ENCODE assay signal across 7 mouse cellular contexts in genomic region chr15:97767280-97768186, GRCm38 (mm10). TPM values are rescaled to one million over a fixed set of nuclear protein-coding genes. Genes with fewer than 3 reads are reported as not detected.
DNase-seq lines count a peak whose midpoint lies in the region; ATAC-seq and TF ChIP-seq lines count a peak whose summit lies in the region.

TSS of gene Rapgef3 (minus strand) at chr15:97767972.

- H3K4me1 ChIP-seq in cortical plate, adult 2 months (ENCODE audit: control insufficient read depth, insufficient read depth, low read length) = no peaks in the 10 kb centered on the region
- peaks cover 18% of the 10 kb centered on the region for H3K4me1 ChIP-seq in intestine, embryonic 16.5 days (ENCODE audit: control insufficient read depth, insufficient read depth, low read length)
- H3K4me1 ChIP-seq in limb, embryonic 11.5 days (ENCODE audit: control insufficient read depth, insufficient read depth, low read length) = peaks cover 31% of the 10 kb centered on the region
- peaks cover 36% of the 10 kb centered on the region for H3K4me1 ChIP-seq in midbrain, embryonic 12.5 days

- peak; percentile 89 to 95 for DNase-seq in adrenal gland, adult (ENCODE audit: inconsistent age in 2 of 2, low spot score in 1 of 2)
- DNase-seq in gonadal fat pad, adult 2 months (ENCODE audit: low read depth) = no peak
- peak; percentile 84 for DNase-seq in limb, embryonic 11.5 days (ENCODE audit: low spot score)
- DNase-seq in spleen, adult 18-20 months = peak; percentile 75 to 82

- H3K9me3 ChIP-seq in intestine, embryonic 16.5 days (ENCODE audit: control insufficient read depth, low read length) = no peaks in the 10 kb centered on the region
- no peaks in the 10 kb centered on the region; the same call in 1 of the 2 replicates for H3K9me3 ChIP-seq in limb, embryonic 11.5 days (ENCODE audit: control insufficient read depth, low read length)
- H3K9me3 ChIP-seq in midbrain, embryonic 12.5 days = no peaks in the 10 kb centered on the region

- peak within 1 kb of the TSS; percentile 99 for H3K4me2 ChIP-seq in intestine, embryonic 16.5 days (ENCODE audit: low read depth, low read length)
- peak within 1 kb of the TSS; percentile 59 for H3K4me2 ChIP-seq in limb, embryonic 11.5 days (ENCODE audit: low read depth, severe bottlenecking)
- H3K4me2 ChIP-seq in midbrain, embryonic 12.5 days (replicated peaks) = peak within 1 kb of the TSS; percentile 91

- H3K9ac ChIP-seq in intestine, embryonic 16.5 days (ENCODE audit: low read depth, low read length) = peak within 1 kb of the TSS; percentile 69
- H3K9ac ChIP-seq in limb, embryonic 11.5 days (ENCODE audit: low read length) = peak within 1 kb of the TSS; percentile 55
- H3K9ac ChIP-seq in midbrain, embryonic 12.5 days (replicated peaks) = peak within 1 kb of the TSS; percentile 59

- H3K27me3 ChIP-seq in intestine, embryonic 16.5 days (replicated peaks; ENCODE audit: control insufficient read depth, insufficient read depth, low read length) = peaks cover 11% of the 10 kb centered on the region; the same call in 1 of the 2 replicates
- peaks cover 6% of the 10 kb centered on the region for H3K27me3 ChIP-seq in limb, embryonic 11.5 days (ENCODE audit: control insufficient read depth, insufficient read depth, low read length)
- H3K27me3 ChIP-seq in midbrain, embryonic 12.5 days = peaks cover 77% of the 10 kb centered on the region

- peak within 1 kb of the TSS; percentile 61 for H3K4me3 ChIP-seq in cortical plate, adult 2 months (ENCODE audit: insufficient read depth, low read length)
- H3K4me3 ChIP-seq in intestine, embryonic 16.5 days (ENCODE audit: low read length) = peak within 1 kb of the TSS; percentile 62
- peak within 1 kb of the TSS; percentile 37 for H3K4me3 ChIP-seq in limb, embryonic 11.5 days (ENCODE audit: low read depth, low read length)
- H3K4me3 ChIP-seq in midbrain, embryonic 12.5 days = peak within 1 kb of the TSS; percentile 48

- peak; percentile 86 for ATAC-seq in intestine, embryonic 16.5 days
- ATAC-seq in limb, embryonic 11.5 days (ENCODE audit: insufficient number of reproducible peaks, low FRiP score, low TSS enrichment, low read depth) = peak; percentile 74
- ATAC-seq in midbrain, embryonic 12.5 days (ENCODE audit: low FRiP score, low read depth) = peak; percentile 82

- no peaks in the 10 kb centered on the region for H3K36me3 ChIP-seq in intestine, embryonic 16.5 days (ENCODE audit: control insufficient read depth, insufficient read depth, low read length)
- H3K36me3 ChIP-seq in limb, embryonic 11.5 days (ENCODE audit: control insufficient read depth, insufficient read depth, low read length) = no peaks in the 10 kb centered on the region
- H3K36me3 ChIP-seq in midbrain, embryonic 12.5 days = no peaks in the 10 kb centered on the region

- TF ChIP-seq POLR2A in cortical plate, adult 2 months (IDR thresholded peaks at IDR 0.05; ENCODE audit: extremely low read depth, insufficient read depth, low read length) = peak; percentile 52; the same call in 1 of the 2 replicates

- under 1% methylated on average over 44 of the region's 44 CpGs for WGBS in intestine, embryonic 16.5 days
- under 1% methylated on average over 43 of the region's 44 CpGs for whole genome bisulfite sequencing in limb, embryonic 11.5 days
- WGBS in midbrain, embryonic 12.5 days = under 1% methylated on average over 43 of the region's 44 CpGs

- H3K27ac ChIP-seq in cortical plate, adult 2 months (ENCODE audit: insufficient read depth, low read length) = peak within 1 kb of the TSS; percentile 86
- peak within 1 kb of the TSS; percentile 61 for H3K27ac ChIP-seq in intestine, embryonic 16.5 days (ENCODE audit: low read length)
- no peak within 1 kb of the TSS for H3K27ac ChIP-seq in limb, embryonic 11.5 days (replicated peaks; ENCODE audit: low read depth, low read length)
- H3K27ac ChIP-seq in midbrain, embryonic 12.5 days (replicated peaks) = no peak within 1 kb of the TSS

- TF ChIP-seq CTCF in cortical plate, adult 2 months (IDR thresholded peaks at IDR 0.05; ENCODE audit: extremely low read depth, insufficient read depth, low read length) = peak; percentile 30

RNA-seq across cellular contexts. Expression of gene Rapgef3, which starts in this region (rescaled TPM):
- polyA plus RNA-seq in cortical plate, adult 2 months (2012; rRNA removed) = 40.2 and 45.9 TPM in 2 replicates
- polyA plus RNA-seq in gonadal fat pad, adult 2 months (2012; rRNA removed) = 60.8 and 102 TPM in 2 replicates
- polyA plus RNA-seq in intestine, embryonic 16.5 days (2015; fragmentation: Nextera tagmentation; extraction: Ambion mirVana) = 7.9 and 8.5 TPM in 2 replicates
- polyA plus RNA-seq in limb, embryonic 11.5 days (2014; fragmentation: Nextera tagmentation; extraction: Ambion mirVana) = 3.4 and 3.9 TPM in 2 replicates
- 8.0 and 8.6 TPM in 2 replicates for polyA plus RNA-seq in midbrain, embryonic 12.5 days (2016; fragmentation: Nextera tagmentation; extraction: Ambion mirVana)

Comparison
In these comparisons a context has a peak if more than half of its experiments do, and no peak if none do; other contexts are left out.
1. H3K27ac ChIP-seq: peak in cortical plate, adult 2 months (single experiment) and intestine, embryonic 16.5 days (single experiment); none in limb, embryonic 11.5 days (single experiment) and midbrain, embryonic 12.5 days (single experiment).
2. Peak in every context shown above with its lines, with median percentiles within 50 percentile points of each other: H3K4me3 ChIP-seq, ATAC-seq, H3K4me2 ChIP-seq and H3K9ac ChIP-seq.